Mouse (Mus musculus) hindbrain, embryonic 13.5 days (tissue): ENCODE measurements around the gene Btnl9. TPM values are rescaled to one million over a fixed set of nuclear protein-coding genes. Genes with fewer than 3 reads are reported as not detected.

Experiments
- ATAC-seq: fragments of 200-750 bp; cut with Nextera tagmentation; 2 replicates; pipeline ENCODE4 v1.8.0; 2017; ENCODE audit warnings: moderate TSS enrichment; ENCODE audit not compliant: low FRiP score
- H3K27ac ChIP-seq: fragments of 300-500 bp; sonication (generic); 2 replicates; pipeline ENCODE4 v1.5.1; 2015; ENCODE audit warnings: inconsistent platforms, mild to moderate bottlenecking, moderate library complexity
- H3K27me3 ChIP-seq: fragments of 300-500 bp; sonication (generic); 2 replicates; pipeline ENCODE4 v1.6.1; 2015; ENCODE audit warnings: mild to moderate bottlenecking, inconsistent platforms
- H3K36me3 ChIP-seq: fragments of 300-500 bp; sonication (generic); 2 replicates; pipeline ENCODE4 v1.6.1; 2015; ENCODE audit warnings: mild to moderate bottlenecking, inconsistent platforms
- H3K4me1 ChIP-seq: fragments of 300-500 bp; sonication (generic); replicated peaks from 2 replicates; pipeline ENCODE4 v1.6.1; 2015; ENCODE audit warnings: inconsistent platforms
- H3K4me2 ChIP-seq: fragments of 300-500 bp; sonication (generic); 2 replicates; pipeline ENCODE4 v1.6.1; 2015; ENCODE audit warnings: inconsistent platforms, mild to moderate bottlenecking, moderate library complexity
- H3K4me3 ChIP-seq: fragments of 300-500 bp; sonication (generic); 2 replicates; pipeline ENCODE4 v1.5.1; 2015; ENCODE audit warnings: mild to moderate bottlenecking, inconsistent platforms
- H3K9ac ChIP-seq: fragments of 300-500 bp; sonication (generic); 2 replicates; pipeline ENCODE4 v1.6.1; 2015; ENCODE audit warnings: mild to moderate bottlenecking, inconsistent platforms
- H3K9me3 ChIP-seq: fragments of 300-500 bp; sonication (generic); 2 replicates; pipeline ENCODE4 v1.6.1; 2016; ENCODE audit warnings: inconsistent platforms
- whole genome bisulfite sequencing: fragments of 180-500 bp; shearing (Covaris S2); methylation state at CpG from one replicate; pipeline ENCODE4 v1.1.7; 2015; 5-methylcytosine and 5-hydroxymethylcytosine counted together
- polyA plus RNA-seq: library from polyadenylated mRNA; unstranded; fragments of >200 nt; fragmentation: Nextera tagmentation; extraction: Ambion mirVana; gene quantifications from 2 replicates; pipeline ENCODE4 v1.2.1, GENCODE M21; 2015

The Btnl9 gene
- polyA plus RNA-seq, 1 experiment from 2014 or later: 0.05 TPM

DNA sequence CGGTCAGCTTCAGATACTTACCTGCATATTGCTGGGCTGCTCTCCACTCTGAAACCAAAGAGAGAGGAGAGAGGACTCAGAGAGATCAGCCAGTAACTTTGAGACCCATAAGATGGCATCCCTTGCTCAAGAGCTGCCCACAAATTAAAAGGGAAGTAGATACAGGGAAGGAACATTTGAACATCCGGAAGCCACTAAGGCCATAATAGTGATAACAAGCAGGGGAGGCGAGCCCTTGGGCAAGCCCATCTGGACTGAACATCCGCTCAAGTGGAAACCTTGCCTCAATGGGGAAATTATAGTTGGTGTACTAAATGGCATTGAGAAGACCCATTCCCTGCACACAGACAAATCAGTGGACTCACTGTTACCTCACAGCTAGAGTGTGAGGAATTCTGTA is 16.4 kb downstream of the Btnl9 start:
- no peak overlapping the region for H3K4me2 ChIP-seq
- no peak overlapping the region for H3K9ac ChIP-seq
- peaks cover 9% of the 10 kb centered on the region for H3K9me3 ChIP-seq
- peaks cover 9% of the 10 kb centered on the region for H3K4me1 ChIP-seq
- WGBS: 93% methylated on average over 4 of the region's 4 CpGs
- no peaks in the 10 kb centered on the region for H3K36me3 ChIP-seq
- H3K27me3 ChIP-seq: peaks cover 31% of the 10 kb centered on the region
- H3K4me3 ChIP-seq: no peak overlapping the region
- no peak overlapping the region for H3K27ac ChIP-seq
- ATAC-seq: no peak

DNA sequence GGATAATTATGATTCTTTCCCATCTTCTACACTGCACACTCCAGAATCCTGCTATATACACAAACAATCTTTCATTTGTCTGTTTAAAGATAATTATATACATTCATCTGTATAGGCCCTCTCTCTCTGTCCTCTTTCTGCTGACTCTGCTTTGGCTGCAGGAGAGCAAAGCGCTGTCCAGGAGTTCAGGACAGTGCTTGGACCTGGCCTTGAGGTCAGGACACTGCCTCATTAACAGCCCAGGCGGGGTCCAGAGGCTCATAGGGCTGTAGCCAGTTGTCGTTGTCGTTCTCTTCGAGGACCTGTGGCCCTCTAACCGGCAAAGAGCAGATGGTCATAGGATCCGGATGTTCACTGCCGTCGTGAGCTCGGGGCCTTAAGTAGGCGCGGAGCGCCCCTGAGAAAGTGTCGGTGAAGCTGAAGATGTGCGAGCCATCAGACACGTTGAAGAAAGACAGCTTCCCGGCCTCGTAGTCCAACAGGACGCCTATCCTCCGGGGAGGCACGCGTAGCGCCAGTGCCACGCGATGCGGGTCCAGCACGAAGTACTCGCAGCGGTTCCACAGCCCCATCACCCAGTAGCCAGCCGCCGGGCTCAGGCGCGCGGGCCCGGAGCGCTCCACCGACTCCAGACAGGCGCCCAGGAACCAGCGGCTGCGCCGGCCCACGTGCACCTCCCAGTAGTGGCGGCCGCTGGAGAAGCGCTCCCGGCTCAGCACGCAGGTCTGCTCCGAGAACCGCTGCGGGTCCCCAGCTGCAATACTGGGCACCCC is 17.9 kb downstream of the Btnl9 start:
- ATAC-seq: peak; percentile 90
- Histone ChIP-seq H3K4me2 (peak overlapping the region; percentile 77), H3K4me3 (peak overlapping the region; percentile 44), H3K4me1 (peaks cover 9% of the 10 kb centered on the region), H3K36me3 (no peaks in the 10 kb centered on the region), H3K9ac (peak overlapping the region; percentile 68), H3K27ac (no peak overlapping the region), H3K9me3 (peaks cover 9% of the 10 kb centered on the region), H3K27me3 (peaks cover 31% of the 10 kb centered on the region)
- WGBS: 5% methylated on average over 50 of the region's 50 CpGs

DNA sequence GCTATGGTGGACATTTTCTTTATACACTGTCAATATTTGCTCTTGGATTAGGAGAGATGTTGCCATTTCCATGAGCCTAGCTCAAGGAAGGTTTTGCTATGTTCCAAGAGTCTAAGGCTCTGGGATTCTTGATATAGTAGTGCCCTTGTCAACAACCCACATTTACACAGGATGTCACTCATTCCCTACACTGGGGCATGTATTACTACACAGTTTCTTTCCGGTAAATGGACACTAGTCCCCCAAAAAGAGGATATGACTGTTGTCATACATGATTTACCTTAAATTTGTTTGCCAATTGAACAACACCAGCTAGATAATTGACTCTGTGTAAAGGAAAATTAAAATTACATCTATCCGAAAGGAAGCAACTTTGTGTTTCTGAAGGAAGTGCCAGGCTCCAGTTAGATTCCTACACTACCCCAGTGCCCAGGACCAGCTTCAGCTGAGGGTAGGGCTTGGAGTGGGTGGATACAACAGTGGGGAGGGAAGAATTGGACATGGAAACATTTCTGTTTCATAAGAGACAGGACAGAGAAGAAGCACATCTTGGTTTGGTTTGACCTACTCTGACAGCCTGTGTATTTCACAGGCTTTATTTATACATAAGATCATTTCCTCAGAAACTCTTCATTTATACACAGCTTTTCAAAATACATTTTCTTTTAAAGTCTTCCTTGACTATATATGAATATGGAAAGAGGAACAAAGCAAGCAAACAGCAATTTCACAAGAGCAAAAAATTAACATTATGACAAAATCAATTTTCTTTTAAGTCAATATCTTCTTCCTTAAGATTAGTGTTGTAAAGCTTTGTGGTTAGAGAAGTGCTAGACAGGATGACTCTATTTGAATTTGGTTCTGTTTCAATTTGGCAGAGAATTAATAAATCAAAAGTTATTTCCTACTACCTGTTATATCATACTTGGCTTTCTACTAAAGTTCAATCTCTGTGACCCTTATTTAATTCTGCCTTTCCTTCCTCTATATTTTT is 29.8 kb downstream of the Btnl9 start:
- no peaks in the 10 kb centered on the region for H3K4me1 ChIP-seq
- H3K27me3 ChIP-seq: no peaks in the 10 kb centered on the region
- H3K9me3 ChIP-seq: no peaks in the 10 kb centered on the region
- no peak overlapping the region for H3K4me2 ChIP-seq
- H3K36me3 ChIP-seq: no peaks in the 10 kb centered on the region
- no peak for ATAC-seq
- no peak overlapping the region for H3K4me3 ChIP-seq
- WGBS: 93% methylated on average over 2 of the region's 2 CpGs
- no peak overlapping the region for H3K9ac ChIP-seq
- no peak overlapping the region for H3K27ac ChIP-seq

DNA sequence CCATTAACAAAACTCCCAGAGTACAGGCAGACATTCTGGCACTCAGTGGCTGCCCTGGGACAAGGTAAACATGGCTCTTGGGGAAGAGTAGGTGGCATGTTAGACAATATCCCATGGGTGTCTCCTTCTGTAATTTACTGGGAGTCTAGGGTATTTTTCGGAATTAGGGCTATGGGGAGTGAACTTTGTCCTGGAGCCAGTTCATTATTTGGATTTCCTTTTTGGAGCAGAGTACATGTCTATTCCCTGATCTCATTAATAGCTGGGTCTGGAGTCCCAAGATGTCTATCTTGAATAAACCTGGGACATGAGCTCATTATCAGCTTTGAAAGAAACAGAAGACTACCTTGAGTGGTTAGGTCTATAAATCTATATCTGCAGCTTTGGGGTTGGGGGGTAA is 32.9 kb downstream of the Btnl9 start, which contains the start of gene Olfr1394:
Gene Olfr1394, plus strand, starts transcription at position 301 of the 400 bp plus-strand sequence.
- Histone ChIP-seq H3K4me1 (no peaks in the 10 kb centered on the region), H3K9me3 (no peaks in the 10 kb centered on the region), H3K4me3 (no peak within 1 kb of the TSS), H3K36me3 (no peaks in the 10 kb centered on the region), H3K27ac (no peak within 1 kb of the TSS), H3K9ac (no peak within 1 kb of the TSS), H3K4me2 (no peak within 1 kb of the TSS), H3K27me3 (no peaks in the 10 kb centered on the region)
- no peak for ATAC-seq
- WGBS: 98% methylated on average over 1 of the region's 1 CpGs

DNA sequence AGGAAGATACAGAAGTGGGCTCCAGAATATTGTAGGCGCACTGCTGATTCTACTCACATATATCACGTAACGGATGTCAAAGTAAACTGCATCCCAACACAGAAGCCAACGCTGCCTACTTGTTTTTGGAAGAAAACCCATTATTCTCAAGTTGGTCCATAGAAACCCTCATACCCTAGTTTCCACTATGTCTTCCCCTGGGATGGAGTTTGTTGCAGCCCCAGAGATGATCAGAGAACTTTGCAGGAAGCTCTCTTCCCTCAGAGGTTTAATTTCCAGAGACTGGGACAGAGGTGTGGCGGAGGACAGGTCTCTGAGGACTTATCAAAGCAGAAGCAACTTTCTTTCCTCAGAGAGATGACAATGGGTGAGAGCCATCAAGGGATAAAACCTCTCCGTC is 45.0 kb downstream of the Btnl9 start, which contains the start of gene Olfr1395:
Gene Olfr1395, plus strand, starts transcription at position 301 of the 400 bp plus-strand sequence.
- Histone ChIP-seq H3K27ac (no peak within 1 kb of the TSS), H3K27me3 (no peaks in the 10 kb centered on the region), H3K4me3 (no peak within 1 kb of the TSS), H3K9me3 (no peaks in the 10 kb centered on the region), H3K36me3 (no peaks in the 10 kb centered on the region), H3K4me1 (no peaks in the 10 kb centered on the region), H3K4me2 (no peak within 1 kb of the TSS), H3K9ac (no peak within 1 kb of the TSS)
- ATAC-seq: no peak
- WGBS: 91% methylated on average over 6 of the region's 6 CpGs

DNA sequence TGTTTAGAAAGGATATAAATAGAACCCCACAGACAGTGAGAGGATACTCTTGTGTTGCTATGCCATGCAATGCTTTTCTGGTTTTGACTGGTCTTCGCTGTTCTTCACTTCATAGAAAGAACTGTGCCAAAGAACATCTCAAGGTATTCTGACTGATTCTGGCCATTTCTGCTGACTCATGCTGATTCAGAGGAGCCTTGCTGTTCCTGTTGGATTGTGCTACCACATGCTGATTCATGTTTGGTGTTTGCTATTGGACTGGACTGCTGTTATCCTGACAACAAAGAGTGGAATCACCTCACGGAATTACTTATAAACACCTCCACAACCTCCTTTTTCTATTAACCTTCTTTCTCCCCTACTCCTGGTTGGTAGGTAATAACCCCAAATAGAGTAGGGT is 62.8 kb downstream of the Btnl9 start:
- H3K36me3 ChIP-seq: no peaks in the 10 kb centered on the region
- H3K4me1 ChIP-seq: no peaks in the 10 kb centered on the region
- 91% methylated on average over 2 of the region's 2 CpGs for WGBS
- H3K27me3 ChIP-seq: no peaks in the 10 kb centered on the region
- no peak overlapping the region for H3K4me2 ChIP-seq
- H3K9me3 ChIP-seq: no peaks in the 10 kb centered on the region
- H3K27ac ChIP-seq: no peak overlapping the region
- no peak overlapping the region for H3K4me3 ChIP-seq
- no peak overlapping the region for H3K9ac ChIP-seq
- ATAC-seq: no peak

DNA sequence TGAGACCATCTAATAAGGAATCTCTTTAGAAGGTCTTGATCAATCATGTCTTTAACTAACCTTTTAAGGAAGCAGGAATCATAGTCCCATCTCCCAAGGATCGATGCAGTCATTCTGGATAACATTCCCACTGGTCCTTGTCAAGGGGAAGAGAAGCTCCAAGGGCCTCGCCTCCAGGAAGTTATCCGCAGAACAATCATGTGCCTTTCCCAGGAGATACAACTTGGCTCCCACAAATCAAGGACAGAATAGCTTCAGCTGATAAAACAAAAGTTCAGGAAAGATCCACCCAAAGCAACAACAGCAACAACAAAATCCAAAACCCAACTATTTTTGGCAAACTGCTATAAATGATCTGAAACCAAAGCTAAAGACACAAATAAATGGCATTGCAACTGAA is 67.3 kb downstream of the Btnl9 start:
- no peak for ATAC-seq
- no peak overlapping the region for H3K9ac ChIP-seq
- no peaks in the 10 kb centered on the region for H3K36me3 ChIP-seq
- WGBS: 95% methylated on average over 3 of the region's 3 CpGs
- no peaks in the 10 kb centered on the region for H3K4me1 ChIP-seq
- H3K27ac ChIP-seq: no peak overlapping the region
- no peak overlapping the region for H3K4me3 ChIP-seq
- no peaks in the 10 kb centered on the region for H3K9me3 ChIP-seq
- no peak overlapping the region for H3K4me2 ChIP-seq
- no peaks in the 10 kb centered on the region for H3K27me3 ChIP-seq

Other genes starting within 250 kb of the Btnl9 start
- gene Psme2b, start 241.0 kb downstream of the Btnl9 start, polyA plus RNA-seq: 1.9 and 2.2 TPM in 2 replicates
- not detected in 2 replicates for gene Olfr56, start 208.3 kb downstream of the Btnl9 start, polyA plus RNA-seq
- 0.16 and 0.31 TPM in 2 replicates for gene 9930111J21Rik1, start 207.8 kb downstream of the Btnl9 start, polyA plus RNA-seq
- not detected in 2 replicates for gene Gm12185, start 194.9 kb downstream of the Btnl9 start, polyA plus RNA-seq
- 0.08 TPM in 1 of 2 replicates, not detected in the other for gene Tgtp1, start 193.0 kb downstream of the Btnl9 start, polyA plus RNA-seq
- 0.25 and 0.28 TPM in 2 replicates for gene 9930111J21Rik2, start 135.9 kb downstream of the Btnl9 start, polyA plus RNA-seq
- not detected in 2 replicates for gene Tgtp2, start 123.0 kb downstream of the Btnl9 start, polyA plus RNA-seq
- 0.66 and 0.98 TPM in 2 replicates for gene Ifi47, start 110.6 kb downstream of the Btnl9 start, polyA plus RNA-seq
- not detected in 2 replicates for gene Olfr1396, start 72.3 kb downstream of the Btnl9 start, polyA plus RNA-seq
- gene Olfr1395, start 44.9 kb downstream of the Btnl9 start, polyA plus RNA-seq: not detected in 2 replicates
- gene Olfr1394, start 32.8 kb downstream of the Btnl9 start, polyA plus RNA-seq: not detected in 2 replicates
- 53.4 and 54.6 TPM in 2 replicates for gene Zfp62, start 16.1 kb upstream of the Btnl9 start, polyA plus RNA-seq
- 31.0 and 34.0 TPM in 2 replicates for gene Mgat1, start 57.0 kb upstream of the Btnl9 start, polyA plus RNA-seq
- gene Olfr1393, start 91.1 kb upstream of the Btnl9 start, polyA plus RNA-seq: 0.22 TPM in 1 of 2 replicates, not detected in the other
- gene Olfr1392, start 98.1 kb upstream of the Btnl9 start, polyA plus RNA-seq: not detected in 2 replicates
- not detected in 2 replicates for gene Olfr10, start 117.6 kb upstream of the Btnl9 start, polyA plus RNA-seq
- not detected in 2 replicates for gene Olfr1391, start 135.6 kb upstream of the Btnl9 start, polyA plus RNA-seq
- not detected in 2 replicates for gene Olfr1390, start 148.0 kb upstream of the Btnl9 start, polyA plus RNA-seq
- not detected in 2 replicates for gene Olfr1389, start 235.9 kb upstream of the Btnl9 start, polyA plus RNA-seq
- 0.09 TPM in 1 of 2 replicates, not detected in the other for gene Olfr1388, start 249.5 kb upstream of the Btnl9 start, polyA plus RNA-seq